Mouse (Mus musculus) skeletal muscle tissue, adult 2 months (tissue): Measurements from ENCODE around the gene Dnpep.

Experiments used
- DNase-seq: peaks from one replicate; pipeline ENCODE4 v3.0.0-alpha.2; 2012; ENCODE audit warnings: low read depth, low spot score

Dnpep gene

DNA sequence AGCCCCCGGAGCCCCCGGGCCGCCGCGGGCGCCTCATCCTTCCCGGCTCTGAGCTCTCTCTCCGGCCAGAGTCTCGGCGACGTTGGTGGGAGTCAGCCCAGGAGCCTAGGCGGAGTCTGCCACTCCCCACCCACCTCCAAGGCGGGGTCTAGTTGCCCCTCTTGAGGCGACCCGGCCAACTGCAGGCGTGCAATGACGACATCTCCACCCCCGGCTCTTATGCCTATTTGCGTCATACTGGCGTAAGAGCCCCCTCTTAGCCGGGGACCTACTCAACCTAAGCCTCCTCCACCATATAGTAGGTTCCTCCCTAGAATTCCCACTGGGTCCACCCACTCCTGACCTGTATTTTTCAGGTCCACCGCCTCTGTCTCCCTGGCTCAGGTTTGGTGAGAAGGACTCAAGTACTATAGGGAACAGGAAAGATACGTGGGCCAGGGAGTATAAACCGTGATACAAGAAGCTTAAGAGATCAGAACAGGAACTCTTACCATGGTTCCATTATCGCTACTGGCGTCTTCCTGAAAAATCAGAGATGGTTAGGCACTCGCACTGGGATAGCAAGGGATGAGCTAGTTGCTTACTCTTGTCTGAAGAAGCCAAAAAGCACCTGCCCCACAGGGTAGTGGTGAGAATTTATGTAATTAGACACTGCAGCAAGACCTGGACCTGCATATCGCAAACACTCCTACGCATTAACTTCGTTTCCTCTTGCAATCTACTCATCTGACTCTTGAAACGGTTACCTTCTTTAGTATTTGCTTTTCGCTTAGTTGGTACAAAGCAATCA, 53.5 kb downstream of the Dnpep start, which contains the start of gene Ptprn:
Gene Ptprn (minus strand): TSS at position 412 of the 790 bp plus-strand sequence.
- no peak for DNase-seq

DNA sequence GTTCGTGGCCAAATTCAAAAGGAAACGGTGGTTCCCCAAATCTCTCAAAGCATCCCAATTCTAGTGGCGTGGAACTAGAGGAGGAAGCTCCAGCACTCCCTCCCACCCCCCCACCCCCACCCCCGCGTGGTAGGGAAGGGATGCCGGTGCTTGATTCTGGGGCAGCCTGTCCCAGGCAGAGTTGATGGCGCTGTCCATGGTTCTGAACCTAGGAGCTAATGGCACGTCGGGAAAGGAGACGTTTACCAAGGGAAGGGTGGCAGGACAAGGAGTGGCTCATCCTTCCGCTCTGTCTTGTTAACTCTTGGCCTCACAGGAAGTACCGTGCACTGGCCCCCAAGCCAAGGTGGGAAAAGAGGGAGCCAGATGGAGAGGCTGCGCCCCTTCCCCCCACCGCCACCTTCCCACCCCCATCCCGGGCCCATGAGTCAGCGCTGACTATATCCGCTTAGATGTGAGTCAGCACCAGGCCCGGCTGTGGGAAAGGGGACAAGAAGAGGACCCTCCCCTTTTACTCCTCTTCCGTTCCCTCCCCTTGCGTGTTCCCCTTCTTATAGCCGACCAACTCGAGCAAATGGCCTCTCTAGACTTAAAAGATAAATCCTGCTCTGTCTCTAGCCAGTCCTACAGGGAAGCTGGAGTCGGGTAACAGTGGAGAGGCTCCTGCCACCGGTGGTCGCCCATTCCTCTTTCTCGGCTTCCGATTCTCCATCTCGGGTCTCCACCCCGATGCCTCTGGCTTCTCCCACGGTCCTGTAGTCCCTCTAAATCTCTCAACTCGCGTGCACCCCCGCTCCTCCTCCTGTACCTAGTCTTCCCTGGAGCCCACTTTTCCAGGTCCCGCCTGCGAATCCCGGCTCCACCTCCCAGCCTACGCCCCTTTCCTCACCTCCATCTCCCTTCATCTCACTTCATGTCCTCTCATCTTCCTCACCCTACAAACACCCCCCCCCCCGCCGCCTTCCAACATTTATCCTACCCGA, 54.5 kb downstream of the Dnpep start:
- DNase-seq = no peak

DNA sequence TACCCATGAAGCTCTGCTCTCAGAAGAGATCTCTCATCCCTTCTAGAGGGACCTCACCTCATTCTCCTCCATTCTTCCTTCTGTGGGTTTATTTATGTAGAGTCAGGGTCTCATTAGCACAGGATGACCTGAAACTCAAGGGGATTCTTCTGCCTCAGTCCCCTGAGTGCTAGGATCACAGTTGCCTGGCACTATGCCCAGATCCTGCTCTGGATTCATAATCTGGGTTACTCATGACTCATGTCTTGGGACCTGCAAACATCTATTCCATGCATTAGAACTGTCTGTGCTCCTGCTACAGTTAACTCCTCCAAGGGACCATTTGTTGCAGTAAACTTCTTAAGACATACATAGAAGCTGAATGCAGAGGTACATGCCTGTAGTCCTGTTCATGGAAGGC, 56.5 kb downstream of the Dnpep start:
- DNase-seq = no peak
